Mouse (Mus musculus) regulatory T cell (primary cell): ENCODE results near the gene Btbd1.
"Not testable (repeated sequence)": the region's sequence is repeated elsewhere in the genome, so short reads cannot be mapped to it uniquely, and the experiment has no call there.

Experiments
- in situ Hi-C: fragments of 300-600 bp; cut with MboI, MseI; formaldehyde crosslinking; loops from one replicate; pipeline ENCODE4 v1.15.1; 2025; ENCODE audit warnings: high pct_unique_total_duplicates

Gene Btbd1

DNA sequence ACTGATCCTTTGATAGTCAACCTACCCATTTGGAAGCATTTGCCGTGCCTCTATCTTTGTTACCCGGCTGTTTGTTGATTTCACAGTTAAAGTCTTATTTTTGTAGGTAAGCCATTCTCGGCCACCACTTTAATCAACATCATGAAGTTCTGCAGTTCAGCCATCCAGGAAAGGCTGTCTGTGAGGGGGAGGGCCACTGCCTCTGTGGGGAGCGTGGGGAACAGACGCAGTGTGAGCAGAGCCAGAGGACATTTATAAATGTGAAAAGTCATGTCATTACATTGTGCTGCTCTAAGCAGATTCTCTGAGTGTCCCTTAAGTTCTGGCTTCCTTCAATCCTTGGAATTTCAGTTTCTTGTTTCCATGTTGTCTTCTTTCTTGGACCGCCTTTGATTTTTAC is 20.9 kb upstream of the Btbd1 start:
- in situ Hi-C loops = no loop called here

DNA sequence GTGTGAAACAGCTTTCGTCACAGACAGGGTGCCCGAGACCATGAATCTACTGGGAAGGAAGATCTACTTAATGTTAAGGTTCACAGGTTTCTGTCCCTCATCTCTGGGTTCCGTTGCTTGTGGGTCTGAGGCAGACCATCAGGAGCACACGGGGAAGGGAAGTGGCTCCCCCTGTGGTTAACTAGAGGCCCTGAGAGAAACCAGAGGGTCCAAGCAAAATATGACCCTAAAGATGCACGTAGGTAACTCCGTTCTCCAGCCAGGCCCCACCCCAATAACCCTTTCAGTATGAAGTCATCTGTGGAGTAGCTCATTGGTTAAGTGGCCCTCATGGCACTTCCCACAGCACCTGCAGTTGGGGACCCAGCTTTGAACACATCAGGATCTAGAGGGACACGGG is 20.4 kb upstream of the Btbd1 start:
- in situ Hi-C loops = no loop called here

GRCm38 (mm10) chr7:81849214-81849613 is 20.0 kb upstream of the Btbd1 start:
- in situ Hi-C loops = no loop called here

- in situ Hi-C loops = no loop called here
Measured at GRCm38 (mm10) chr7:81847777-81848176, 18.5 kb upstream of the Btbd1 start.

- in situ Hi-C loops = no loop called here
Measured at GRCm38 (mm10) chr7:81847010-81847409, 17.8 kb upstream of the Btbd1 start.

DNA sequence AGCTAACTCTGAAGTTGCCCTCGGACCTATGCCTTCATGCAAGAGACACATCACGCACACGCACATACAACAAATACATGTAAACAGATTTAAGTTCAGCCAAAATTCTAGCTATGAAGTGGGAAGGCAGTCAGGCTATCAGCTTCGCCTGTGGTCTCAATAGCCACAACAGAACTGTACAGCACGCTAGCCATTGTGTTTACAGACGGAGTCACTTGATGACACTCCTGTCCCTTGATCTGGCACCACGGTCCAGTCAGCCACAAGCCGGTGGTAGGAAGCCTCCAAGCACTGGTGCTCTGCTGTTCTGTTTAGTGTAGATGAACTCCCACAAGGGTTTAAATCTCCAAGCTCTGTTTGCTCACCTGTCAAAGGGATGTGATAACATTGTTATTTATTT is 16.8 kb upstream of the Btbd1 start:
- in situ Hi-C loops = no loop called here

DNA sequence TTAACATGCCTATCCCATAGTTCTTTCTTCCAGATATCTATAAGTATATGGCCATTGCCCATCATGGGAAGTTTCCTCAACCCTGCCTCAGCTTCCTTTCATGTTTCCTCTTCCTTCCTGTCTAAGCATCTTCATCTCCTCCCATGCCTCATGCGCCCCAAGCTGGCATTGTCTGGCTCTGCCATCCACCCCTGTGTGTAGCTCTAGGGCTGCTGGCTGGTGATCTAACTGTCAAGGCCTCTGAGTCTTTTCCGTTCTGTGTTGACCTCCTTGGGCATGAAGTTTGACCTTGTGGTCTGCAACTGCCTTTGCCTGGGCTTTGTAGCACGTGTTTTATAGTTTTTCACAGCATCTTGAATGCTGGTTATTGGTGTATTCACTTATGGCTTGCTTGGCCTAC is 16.1 kb upstream of the Btbd1 start:
- in situ Hi-C loops = no loop called here

- in situ Hi-C loops = no loop called here
Measured at GRCm38 (mm10) chr7:81844801-81845200, 15.6 kb upstream of the Btbd1 start.

GRCm38 (mm10) chr7:81843903-81844302 is 14.7 kb upstream of the Btbd1 start:
- in situ Hi-C loops = no loop called here

- in situ Hi-C loops = no loop called here
Measured at GRCm38 (mm10) chr7:81842998-81843397, 13.8 kb upstream of the Btbd1 start.

DNA sequence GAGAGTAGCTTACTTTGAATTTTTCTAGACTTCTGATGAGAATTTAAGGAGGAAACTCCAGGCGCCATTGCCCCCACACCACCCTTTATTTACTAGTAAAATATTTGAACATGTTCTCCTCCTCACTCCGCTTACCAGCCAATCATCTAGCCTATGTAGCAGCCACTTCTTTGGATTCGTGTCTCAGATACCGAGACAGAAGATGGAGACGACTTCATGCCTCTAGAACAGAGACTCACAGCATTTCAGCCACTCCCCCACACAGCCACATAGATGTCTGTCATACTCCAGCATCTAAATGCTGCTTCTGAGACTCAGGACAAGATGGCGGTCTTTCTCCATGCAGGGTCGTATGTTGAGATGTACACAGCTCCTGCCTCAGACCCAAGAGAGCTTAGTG is 12.9 kb upstream of the Btbd1 start:
- in situ Hi-C loops = no loop called here

DNA sequence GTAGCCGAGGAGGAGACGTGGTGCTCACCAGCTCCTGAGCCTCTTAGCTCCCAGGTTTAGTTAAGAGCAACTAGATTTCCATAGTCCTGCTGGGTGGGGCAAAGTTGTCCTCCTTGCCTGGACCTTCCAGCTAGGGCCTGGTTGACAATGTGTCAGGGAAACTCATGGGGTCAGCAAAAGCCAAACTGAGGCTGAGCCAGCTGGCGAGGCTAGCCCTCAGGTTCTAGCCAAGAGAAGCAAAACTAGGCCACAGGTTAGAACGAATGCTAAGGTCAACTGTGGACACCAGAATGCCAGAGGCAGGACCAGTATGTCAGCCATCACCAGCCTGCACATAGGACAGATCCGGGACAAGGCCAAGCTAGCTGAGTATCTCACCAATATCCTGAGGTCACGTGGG is 12.2 kb upstream of the Btbd1 start:
- in situ Hi-C loops = no loop called here

DNA sequence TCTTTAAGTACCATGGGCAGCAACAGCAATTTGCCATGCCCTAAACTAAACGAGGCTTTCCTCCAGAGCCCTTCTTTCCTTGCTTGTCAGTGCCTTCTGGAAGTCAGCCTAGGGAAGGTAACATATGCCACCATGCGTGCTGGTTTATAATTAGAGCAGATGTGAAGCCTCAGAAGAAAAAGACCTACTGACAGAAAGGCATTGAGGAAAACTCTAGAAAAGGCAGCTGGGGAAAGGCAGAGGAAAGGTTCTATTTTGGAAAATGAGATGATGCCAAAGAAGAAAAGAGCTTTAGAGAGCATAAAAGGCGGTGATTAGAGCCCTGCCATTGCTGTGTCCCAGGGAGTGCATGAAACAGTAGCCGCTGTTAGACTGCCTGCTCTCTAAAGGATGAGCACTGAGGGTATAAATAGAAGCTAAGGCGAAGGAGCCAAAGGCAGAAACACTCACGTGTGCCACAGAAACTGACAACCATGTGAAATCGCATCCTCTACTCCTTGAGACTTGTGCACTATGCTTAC is 11.5 kb upstream of the Btbd1 start:
- in situ Hi-C loops = no loop called here

DNA sequence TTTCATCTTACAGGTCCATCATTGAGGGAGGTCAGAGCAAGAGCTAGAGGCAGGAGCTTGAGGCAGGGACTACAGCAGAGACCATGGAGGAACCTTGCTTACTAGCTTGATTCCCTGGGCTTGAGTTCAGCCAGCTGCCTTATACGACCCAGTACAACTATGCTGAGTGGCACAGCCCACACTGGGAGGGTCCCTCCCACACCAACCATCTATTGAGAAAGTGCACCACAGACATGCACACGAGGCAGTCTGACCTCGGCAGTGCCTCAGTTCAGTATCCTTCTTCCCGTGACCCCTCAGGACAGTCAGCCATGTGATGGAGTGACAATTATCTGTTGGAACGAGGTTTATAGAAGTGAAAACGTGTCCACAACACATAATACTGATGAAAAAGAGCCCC is 10.5 kb upstream of the Btbd1 start:
- in situ Hi-C loops = no loop called here

DNA sequence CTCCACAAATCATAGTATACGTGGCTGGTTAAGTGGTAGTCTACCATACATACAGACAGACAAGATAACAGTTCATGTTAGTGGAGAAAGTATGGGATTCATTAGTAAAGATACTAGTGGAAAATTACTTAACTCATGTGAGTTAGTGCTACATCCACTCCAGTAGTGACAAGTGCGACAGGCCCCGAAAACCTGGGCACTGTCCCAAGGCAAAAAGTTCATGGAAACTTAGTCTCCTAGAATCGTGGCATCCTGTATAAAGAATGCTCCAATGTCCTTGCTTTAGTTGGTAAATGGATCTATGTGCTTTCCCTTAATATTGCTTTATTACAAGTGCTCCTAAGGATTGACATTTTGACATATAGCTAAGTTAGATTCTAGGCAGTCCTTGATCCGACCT is 8.5 kb upstream of the Btbd1 start:
- in situ Hi-C loops = not testable (repeated sequence)

- in situ Hi-C loops = no loop called here
Measured at GRCm38 (mm10) chr7:81835430-81835829, 6.2 kb upstream of the Btbd1 start.

DNA sequence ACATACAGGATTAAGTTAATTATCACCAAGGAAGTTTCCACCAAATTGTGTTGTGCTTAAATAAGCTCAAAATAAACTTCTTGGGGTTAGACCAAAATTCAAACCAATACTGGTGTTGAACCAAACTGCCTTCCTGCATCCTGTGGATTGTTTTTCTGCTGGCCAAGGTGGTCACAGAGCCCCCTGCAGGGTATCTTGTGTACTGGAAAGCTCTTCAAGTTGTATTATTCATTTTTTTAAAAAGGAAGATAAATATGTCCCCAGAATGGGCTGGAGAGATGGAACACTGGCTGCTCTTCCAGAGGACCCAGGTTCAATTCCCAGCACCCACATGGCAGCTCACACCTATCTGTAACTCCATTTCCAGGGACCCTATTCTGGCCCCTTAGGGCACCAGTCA is 5.6 kb upstream of the Btbd1 start:
- in situ Hi-C loops = no loop called here

DNA sequence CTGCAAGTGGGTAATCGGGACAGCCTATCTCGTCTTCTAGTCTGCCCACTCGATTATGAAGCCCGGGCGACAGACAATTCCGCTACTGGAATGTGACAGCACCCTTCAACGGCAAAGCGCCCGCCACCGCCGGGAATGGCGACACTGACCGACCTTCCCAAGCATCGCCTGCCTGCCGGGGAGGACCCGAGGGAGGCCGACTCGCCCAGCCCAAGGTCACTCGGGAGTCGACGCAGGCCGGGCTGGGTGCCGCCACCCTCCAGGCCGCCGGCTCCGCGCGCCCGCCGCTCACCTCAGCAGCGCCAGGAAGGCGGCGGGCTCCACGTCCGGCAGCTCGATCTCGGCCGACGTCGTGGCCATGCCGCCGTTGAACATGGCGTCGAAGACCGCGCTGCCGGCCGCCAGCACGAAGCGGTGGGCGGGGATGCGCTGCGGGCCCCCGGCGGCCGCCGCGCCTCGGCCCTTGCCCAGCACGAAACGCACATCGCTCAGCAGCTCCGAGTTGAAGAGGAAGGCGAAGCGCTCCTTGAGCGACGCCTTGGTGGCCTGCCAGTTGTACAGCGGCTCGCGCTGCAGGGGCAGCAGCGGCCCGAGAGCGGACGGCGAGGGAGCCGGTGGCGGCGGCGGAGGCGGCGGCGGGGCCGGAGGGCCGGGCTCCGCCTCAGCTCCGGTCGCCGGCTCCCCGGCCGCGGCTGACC is 401 bp downstream of the Btbd1 start:
- in situ Hi-C loops = no loop called here

DNA sequence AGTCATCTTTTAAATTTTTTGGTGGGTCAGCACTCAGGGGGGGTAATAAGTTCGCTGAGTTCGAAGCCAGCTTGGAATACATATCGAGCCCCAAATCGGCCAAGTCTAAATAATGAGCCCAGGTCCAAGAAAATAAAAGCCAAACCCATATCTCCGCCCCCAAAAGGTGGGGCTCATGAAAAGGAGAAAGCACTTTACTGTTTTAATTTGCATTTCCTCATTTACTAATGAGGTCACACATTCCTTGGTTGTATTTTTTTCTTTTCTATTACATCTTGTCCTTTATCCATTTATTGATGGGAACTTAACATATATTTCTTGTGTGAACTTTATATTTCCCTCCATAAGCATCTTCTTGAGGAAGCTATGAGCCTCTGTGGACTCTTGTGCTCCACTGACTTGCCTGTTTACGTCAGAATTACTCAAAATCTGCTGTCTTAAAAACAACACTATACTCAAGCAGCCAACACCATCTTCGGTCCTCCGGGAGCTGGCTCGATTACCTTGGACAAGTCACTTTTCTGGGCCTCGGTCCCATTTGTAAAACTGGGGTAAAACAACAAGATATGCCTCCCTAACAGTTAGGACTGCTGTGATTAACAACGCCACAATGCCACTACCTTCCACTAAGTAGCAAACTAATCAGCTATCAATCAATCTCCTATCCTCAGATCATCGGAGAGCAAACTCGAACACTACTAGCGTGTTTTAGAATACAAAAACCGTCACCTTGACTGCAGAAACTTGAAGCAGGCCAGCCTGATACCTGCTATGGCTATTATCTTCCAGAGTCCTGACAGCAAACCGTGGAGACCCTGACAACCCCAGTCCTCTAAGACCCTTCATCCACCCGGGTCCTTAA is 1.2 kb downstream of the Btbd1 start:
- in situ Hi-C loops = no loop called here

GRCm38 (mm10) chr7:81825381-81825780 is 3.9 kb downstream of the Btbd1 start:
- in situ Hi-C loops = no loop called here

DNA sequence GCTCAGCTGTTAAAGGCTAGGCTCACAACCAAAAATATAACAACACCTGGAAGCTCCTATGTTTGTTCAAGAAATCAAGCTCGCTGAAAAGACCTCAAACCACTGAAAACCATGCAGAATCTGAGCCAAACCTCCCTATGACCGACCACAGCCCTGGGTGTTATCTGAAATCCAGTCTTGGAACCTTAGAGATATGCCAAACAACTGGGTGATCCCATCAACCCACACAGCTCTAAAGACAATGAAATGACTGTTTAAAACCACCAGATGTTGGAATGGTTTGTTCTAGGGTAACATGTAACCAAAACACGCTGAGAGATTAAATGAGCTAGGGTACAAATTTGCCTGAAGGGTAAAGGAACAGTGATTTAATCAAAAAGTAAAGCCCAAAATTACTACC is 4.3 kb downstream of the Btbd1 start:
- in situ Hi-C loops = no loop called here

DNA sequence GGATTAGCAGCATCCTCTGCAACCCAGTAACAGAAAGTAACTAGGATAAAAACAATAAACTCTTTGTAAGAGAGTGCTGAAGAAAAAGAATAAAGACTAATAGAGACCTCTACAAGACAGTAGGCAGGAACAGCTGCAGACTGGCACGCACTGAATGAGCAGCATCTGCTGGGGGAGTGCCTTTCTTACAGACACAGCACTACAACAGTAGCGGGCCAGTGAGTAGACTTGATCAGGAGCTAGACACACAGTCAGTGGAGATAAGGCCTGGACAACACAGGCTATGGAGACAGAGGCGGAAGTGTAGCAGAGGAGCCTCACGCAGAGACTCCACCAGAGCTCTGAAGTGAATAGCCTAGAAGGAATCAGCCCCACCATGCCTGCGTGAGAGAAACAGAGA is 23.2 kb downstream of the Btbd1 start:
- in situ Hi-C loops = no loop called here
